Mouse (Mus musculus) heart, embryonic 10.5 days (tissue): ENCODE data around the gene Zfp988. TPM values are rescaled to one million over a fixed set of nuclear protein-coding genes. Genes with fewer than 3 reads are reported as not detected.
"Not testable (repeated sequence)": the region's sequence is repeated elsewhere in the genome, so short reads cannot be mapped to it uniquely, and the experiment has no call there.

ENCODE experiments used
- DNase-seq: peaks from one replicate; pipeline ENCODE4 v3.0.0-alpha.2; 2017; ENCODE audit warnings: low spot score
- H3K27ac ChIP-seq: fragments of 300-500 bp; sonication (generic); 2 replicates; pipeline ENCODE4 v1.5.1; 2016; ENCODE audit warnings: mild to moderate bottlenecking
- H3K27me3 ChIP-seq: fragments of 300-500 bp; sonication (generic); 2 replicates; pipeline ENCODE4 v1.6.1; 2016; ENCODE audit warnings: mild to moderate bottlenecking; ENCODE audit not compliant: poor library complexity, insufficient read depth, severe bottlenecking
- H3K36me3 ChIP-seq: fragments of 300-500 bp; sonication (generic); 2 replicates; pipeline ENCODE4 v1.6.1; 2016; ENCODE audit warnings: mild to moderate bottlenecking, moderate library complexity
- H3K4me1 ChIP-seq: fragments of 300-500 bp; sonication (generic); 2 replicates; pipeline ENCODE4 v1.6.1; 2016; ENCODE audit warnings: mild to moderate bottlenecking
- H3K4me3 ChIP-seq: fragments of 300-500 bp; sonication (generic); 2 replicates; pipeline ENCODE4 v1.5.1; 2016; ENCODE audit warnings: mild to moderate bottlenecking, moderate library complexity
- H3K9me3 ChIP-seq: fragments of 300-500 bp; sonication (generic); 2 replicates; pipeline ENCODE4 v1.6.1; 2016; ENCODE audit warnings: mild to moderate bottlenecking, moderate library complexity
- WGBS: fragments of 180-500 bp; shearing (Covaris S2); methylation state at CpG from one replicate; pipeline ENCODE4 v1.1.7; 2016; 5-methylcytosine and 5-hydroxymethylcytosine counted together
- polyA plus RNA-seq: library from polyadenylated mRNA; unstranded; fragments of >200 nt; fragmentation: Nextera tagmentation; extraction: Ambion mirVana; gene quantifications from 2 replicates; pipeline ENCODE4 v1.2.1, GENCODE M21; 2016

The Zfp988 gene
- 0.11 and 0.16 TPM in 2 replicates for polyA plus RNA-seq

- H3K27me3 ChIP-seq, H3K4me1 ChIP-seq, H3K27ac ChIP-seq, H3K4me3 ChIP-seq, H3K9me3 ChIP-seq, H3K36me3 ChIP-seq: not testable (repeated sequence)
- DNase-seq, result peak; percentile 75
- WGBS, result 83% methylated on average over 6 of the region's 6 CpGs
These were observed at the start of gene Zfp988 for GRCm38 (mm10) chr4:147305436-147305835. Gene Zfp988, plus strand, starts transcription at chr4:147305674.

DNA sequence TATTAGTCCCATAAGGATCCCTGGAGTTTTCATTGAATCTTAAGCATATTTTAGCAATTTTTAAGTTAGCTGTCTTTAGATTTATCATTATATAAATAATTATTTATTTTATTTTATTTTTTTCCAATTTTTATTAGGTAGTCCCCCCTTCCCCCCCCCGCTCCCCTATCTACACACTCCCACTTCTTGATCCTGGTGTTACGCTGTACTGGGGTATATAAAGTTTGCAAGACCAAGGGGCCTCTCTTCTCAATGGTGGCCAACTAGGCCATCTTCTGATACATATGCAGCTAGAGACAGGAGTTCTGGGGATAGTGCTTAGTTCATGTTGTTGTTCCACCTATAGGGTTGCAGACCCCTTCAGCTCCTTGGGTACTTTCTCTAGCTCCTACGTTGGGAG is 42.8 kb upstream of the Zfp988 start:
- H3K9me3 ChIP-seq, result peaks cover 12% of the 10 kb centered on the region
- WGBS, result 90% methylated on average over 2 of the region's 3 CpGs
- H3K36me3 ChIP-seq, H3K27ac ChIP-seq, H3K4me1 ChIP-seq, H3K27me3 ChIP-seq, H3K4me3 ChIP-seq, DNase-seq: not testable (repeated sequence)

GRCm38 (mm10) chr4:147267302-147267701 is 38.2 kb upstream of the Zfp988 start:
- H3K4me3 ChIP-seq, H3K27ac ChIP-seq, H3K4me1 ChIP-seq, H3K36me3 ChIP-seq, H3K27me3 ChIP-seq: not testable (repeated sequence)
- 86% methylated on average over 17 of the region's 17 CpGs for WGBS
- peaks cover 25% of the 10 kb centered on the region for H3K9me3 ChIP-seq
- peak; percentile 63 for DNase-seq

- H3K27me3 ChIP-seq, H3K36me3 ChIP-seq, H3K4me3 ChIP-seq, H3K27ac ChIP-seq, H3K4me1 ChIP-seq: not testable (repeated sequence)
- H3K9me3 ChIP-seq, result peaks cover 30% of the 10 kb centered on the region
- DNase-seq, result peak; percentile 39
- 85% methylated on average over 25 of the region's 25 CpGs for WGBS
These were observed 36.7 kb upstream of the Zfp988 start for GRCm38 (mm10) chr4:147268735-147269134.

DNA sequence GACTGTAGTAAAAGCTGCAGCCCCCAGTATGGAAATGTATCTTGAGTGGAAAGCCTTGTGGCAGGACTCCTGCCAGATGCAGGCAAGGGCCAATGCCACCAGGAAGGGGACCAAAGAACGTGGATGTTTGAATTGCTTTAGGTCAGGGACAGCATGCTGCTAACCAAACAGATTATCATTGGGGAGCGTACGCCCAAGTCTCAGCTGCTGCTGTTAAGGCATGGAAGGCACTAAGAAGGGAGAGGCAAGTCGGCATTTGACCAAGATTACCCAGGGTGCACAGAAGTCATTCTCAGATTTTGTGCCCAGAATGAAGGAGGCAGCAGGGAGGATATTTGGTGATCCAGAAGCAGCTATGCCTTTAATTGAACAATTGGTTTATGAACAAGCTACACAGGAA is 35.4 kb upstream of the Zfp988 start:
- H3K27me3 ChIP-seq, H3K27ac ChIP-seq, H3K4me3 ChIP-seq, H3K36me3 ChIP-seq, H3K4me1 ChIP-seq: not testable (repeated sequence)
- H3K9me3 ChIP-seq, result peaks cover 39% of the 10 kb centered on the region
- 79% methylated on average over 4 of the region's 4 CpGs for WGBS
- peak; percentile 65 for DNase-seq

- not testable (repeated sequence) for H3K4me1 ChIP-seq, DNase-seq, H3K36me3 ChIP-seq, H3K27me3 ChIP-seq, H3K27ac ChIP-seq, H3K4me3 ChIP-seq
- peaks cover 47% of the 10 kb centered on the region for H3K9me3 ChIP-seq
- WGBS, result 86% methylated on average over 13 of the region's 13 CpGs
These were observed 33.9 kb upstream of the Zfp988 start for GRCm38 (mm10) chr4:147271601-147272000.

DNA sequence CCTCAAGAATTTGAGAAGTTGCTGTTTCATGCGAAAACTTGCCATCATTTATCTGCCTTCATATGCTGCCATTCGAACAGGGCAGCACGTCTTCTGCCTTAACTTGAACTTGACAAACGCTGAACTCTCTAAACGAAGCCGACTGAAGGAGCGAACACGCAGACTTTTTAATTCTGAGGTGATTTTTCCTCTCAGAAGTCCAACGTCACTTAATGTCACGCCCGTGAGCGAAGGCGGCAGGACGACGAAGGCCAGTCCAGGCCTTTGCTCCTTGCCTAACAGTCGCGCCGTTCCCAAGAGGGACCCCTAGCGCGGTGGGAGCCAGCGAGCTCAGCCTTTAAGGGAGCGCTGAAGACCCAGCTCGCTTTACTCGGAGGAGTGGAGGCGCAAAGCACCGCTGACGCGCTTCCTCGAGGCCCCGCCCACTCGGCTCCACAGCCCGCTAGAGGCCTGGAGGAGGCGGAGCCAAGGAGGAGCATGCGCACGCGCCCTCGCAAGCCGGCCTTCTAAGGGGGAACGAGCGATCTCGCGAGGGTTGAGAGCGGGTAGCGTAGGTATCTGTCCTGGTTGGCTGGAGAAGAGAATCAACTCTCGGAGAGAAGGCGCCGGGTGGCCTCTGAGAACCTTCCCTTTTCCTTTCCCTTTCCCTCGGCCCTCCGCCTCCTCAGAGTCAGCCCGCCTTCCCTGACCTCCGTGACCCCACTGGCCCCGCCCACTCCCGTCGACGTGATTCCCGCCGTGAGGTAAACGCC is 30.3 kb upstream of the Zfp988 start:
- H3K27ac ChIP-seq, H3K36me3 ChIP-seq, H3K4me1 ChIP-seq, H3K27me3 ChIP-seq: not testable (repeated sequence)
- DNase-seq, result peak; percentile 82
- 30% methylated on average over 58 of the region's 58 CpGs for WGBS
- Histone ChIP-seq H3K4me3 (peak overlapping the region; percentile 50), H3K9me3 (peaks cover 29% of the 10 kb centered on the region)

GRCm38 (mm10) chr4:147275773-147276140 is 29.7 kb upstream of the Zfp988 start:
- peak; percentile 72 for DNase-seq

DNA sequence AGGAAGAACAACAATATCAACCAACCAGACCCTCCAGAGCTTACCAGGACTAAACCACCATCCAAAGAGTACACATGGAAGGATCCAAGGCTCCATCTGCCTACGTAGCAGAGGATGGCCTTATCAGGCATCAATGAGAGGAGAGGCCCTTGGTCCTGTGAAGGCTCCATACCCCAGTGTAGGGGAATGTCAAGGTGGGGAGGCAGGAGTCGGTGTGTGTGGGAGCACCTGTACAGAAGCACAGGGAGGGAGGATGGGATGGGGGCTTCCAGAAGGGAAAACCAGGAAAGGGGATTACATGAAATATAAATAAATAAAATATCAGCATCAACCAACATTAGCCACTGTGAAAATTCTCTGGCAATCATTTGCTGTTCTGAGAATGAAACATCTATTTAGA is 25.1 kb upstream of the Zfp988 start:
- H3K27ac ChIP-seq, H3K4me3 ChIP-seq, DNase-seq, H3K9me3 ChIP-seq, H3K4me1 ChIP-seq, H3K27me3 ChIP-seq, H3K36me3 ChIP-seq: not testable (repeated sequence)
- 72% methylated on average over 2 of the region's 2 CpGs for WGBS

More at GRCm38 (mm10) chr4:147275773-147276140, 29.7 kb upstream of the Zfp988 start:
- H3K27ac ChIP-seq, H3K4me1 ChIP-seq, H3K27me3 ChIP-seq, H3K36me3 ChIP-seq: not testable (repeated sequence)
- H3K4me3 ChIP-seq, result peak overlapping the region; percentile 50
- H3K9me3 ChIP-seq, result peaks cover 27% of the 10 kb centered on the region
- WGBS, result 23% methylated on average over 54 of the region's 54 CpGs

GRCm38 (mm10) chr4:147298585-147298984 is 6.9 kb upstream of the Zfp988 start:
- peak; percentile 43 for DNase-seq
- WGBS, result 72% methylated on average over 3 of the region's 3 CpGs
- H3K27me3 ChIP-seq, H3K4me1 ChIP-seq, H3K27ac ChIP-seq, H3K9me3 ChIP-seq, H3K36me3 ChIP-seq, H3K4me3 ChIP-seq: not testable (repeated sequence)

GRCm38 (mm10) chr4:147302375-147302774 is 3.1 kb upstream of the Zfp988 start:
- DNase-seq, H3K36me3 ChIP-seq, H3K4me1 ChIP-seq, H3K27ac ChIP-seq, H3K4me3 ChIP-seq, H3K27me3 ChIP-seq: not testable (repeated sequence)
- peaks cover 13% of the 10 kb centered on the region for H3K9me3 ChIP-seq

DNA sequence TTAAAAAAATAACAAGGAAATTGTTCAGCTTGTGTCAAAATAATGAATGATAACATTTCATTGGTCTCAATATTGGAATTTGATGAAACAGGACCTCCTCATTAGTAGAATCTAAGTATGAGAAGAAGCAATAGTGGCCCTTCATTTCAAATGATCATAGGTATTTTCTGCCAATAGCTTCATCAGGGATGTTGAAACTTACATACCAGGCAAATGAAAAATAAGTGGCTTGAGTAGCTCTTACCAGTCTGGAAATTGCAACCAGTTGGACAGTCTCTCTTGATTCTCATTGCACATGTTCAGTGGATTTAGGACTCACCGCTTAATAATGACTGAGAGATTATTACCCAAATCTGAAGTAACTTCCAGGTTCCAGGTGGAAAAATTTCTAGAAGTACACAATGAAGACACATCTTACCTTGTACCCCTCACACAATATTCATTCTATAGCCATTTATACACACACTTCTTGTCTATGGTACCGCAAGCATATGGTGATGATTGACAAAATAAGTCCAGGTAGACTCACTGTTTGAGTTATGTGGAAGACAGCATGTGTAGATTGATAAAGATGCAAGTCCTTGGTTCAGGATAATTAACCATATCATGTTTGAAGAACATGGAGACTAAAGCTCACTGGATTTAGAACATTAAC is 29.7 kb downstream of the Zfp988 start:
- DNase-seq, H3K4me3 ChIP-seq, H3K27ac ChIP-seq, H3K4me1 ChIP-seq, H3K27me3 ChIP-seq, H3K36me3 ChIP-seq: not testable (repeated sequence)
- 84% methylated on average over 2 of the region's 2 CpGs for WGBS
- peaks cover 59% of the 10 kb centered on the region for H3K9me3 ChIP-seq

- H3K9me3 ChIP-seq, result peaks cover 62% of the 10 kb centered on the region
- not testable (repeated sequence) for H3K27ac ChIP-seq, H3K4me3 ChIP-seq, H3K4me1 ChIP-seq, H3K27me3 ChIP-seq, H3K36me3 ChIP-seq
- peak; percentile 83 for DNase-seq
- WGBS, result 23% methylated on average over 1 of the region's 1 CpGs
These were observed 30.4 kb downstream of the Zfp988 start for GRCm38 (mm10) chr4:147335691-147336367.
